Mouse (Mus musculus): ENCODE results near the gene Dusp12.

Dusp12 gene

GRCm38 (mm10) chr1:170898413-170899075, 13.2 kb upstream of the Dusp12 start:
- DNase-seq (ENCODE audit: low spot score in 2 of 2) = no peak

DNA sequence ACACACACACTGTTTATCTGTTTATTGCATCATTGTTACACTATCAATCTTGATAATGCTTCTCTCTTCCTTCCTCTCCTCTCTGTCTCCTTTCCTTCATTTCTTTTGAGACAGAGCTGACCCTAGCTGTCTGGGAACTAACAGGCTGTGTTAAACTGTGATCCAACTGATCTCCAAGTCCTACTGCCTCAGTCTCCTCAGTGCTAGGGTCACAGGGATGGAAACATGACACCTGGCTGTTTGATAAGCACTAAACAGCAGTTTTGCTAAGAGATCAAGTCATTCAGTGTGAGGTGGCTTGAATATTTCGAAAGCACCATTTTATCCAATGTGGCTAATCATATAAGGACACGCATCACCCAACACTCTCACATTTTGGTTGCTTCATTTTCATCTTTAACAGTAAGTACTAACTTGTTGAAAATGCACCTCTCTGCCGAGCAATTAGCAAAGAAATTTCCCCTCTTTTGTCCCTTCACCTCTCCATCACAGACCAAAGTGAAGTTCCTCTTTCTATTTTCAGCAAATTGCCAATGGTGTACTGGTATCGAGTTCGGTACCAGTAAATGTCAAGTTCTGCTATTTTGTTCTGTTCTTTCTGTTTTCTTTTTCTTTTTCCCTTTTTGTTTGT, 11.4 kb upstream of the Dusp12 start:
- DNase-seq (ENCODE audit: low spot score in 2 of 2) = no peak

DNA sequence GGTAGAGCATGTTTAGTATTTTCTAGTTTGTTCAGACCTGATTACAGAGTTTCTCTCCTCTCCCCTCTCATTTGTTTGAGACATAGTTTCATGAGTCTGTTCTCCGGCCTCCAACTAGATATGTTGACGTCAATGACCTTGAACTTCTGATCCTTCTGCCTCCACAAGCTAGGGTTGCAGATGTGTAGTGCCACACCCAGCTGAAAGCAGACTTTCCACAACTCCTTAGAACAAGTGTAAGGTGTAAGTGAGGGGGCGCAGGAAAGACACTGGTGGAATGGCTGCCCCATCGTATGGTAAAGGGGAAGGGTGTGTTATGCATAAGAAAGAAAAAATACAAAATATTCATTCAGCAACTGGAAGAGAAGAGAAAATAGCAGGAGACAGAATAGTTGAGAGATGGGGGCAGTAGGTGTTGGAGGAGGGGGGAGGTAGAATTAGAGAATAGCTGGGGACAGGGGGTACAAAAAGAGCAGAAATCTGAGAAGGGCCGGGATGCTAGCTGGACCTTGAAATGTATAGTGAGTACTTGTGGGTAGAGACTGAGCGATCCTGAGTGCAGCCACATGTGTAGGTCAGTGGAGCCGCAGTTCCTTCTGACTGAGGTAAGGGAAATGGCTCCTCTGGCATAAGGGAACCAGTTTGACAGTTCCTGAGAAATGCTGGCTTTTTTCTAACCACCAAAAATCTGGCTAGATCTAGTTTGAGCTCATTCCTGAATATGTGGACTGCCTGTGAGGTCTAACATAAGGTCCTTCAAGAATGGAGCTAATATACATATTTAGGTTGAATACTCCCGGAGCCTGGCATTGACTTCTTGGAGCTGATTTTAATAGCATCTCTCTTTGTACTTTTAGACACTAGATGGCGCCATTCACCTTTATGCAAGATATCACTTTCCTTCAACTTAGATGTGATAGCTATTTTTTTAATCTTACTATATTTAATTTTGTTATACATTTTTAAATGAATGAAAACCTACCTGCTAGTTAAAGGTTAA, 9.6 kb upstream of the Dusp12 start:
- no peak for DNase-seq (ENCODE audit: low spot score in 2 of 2)

DNA sequence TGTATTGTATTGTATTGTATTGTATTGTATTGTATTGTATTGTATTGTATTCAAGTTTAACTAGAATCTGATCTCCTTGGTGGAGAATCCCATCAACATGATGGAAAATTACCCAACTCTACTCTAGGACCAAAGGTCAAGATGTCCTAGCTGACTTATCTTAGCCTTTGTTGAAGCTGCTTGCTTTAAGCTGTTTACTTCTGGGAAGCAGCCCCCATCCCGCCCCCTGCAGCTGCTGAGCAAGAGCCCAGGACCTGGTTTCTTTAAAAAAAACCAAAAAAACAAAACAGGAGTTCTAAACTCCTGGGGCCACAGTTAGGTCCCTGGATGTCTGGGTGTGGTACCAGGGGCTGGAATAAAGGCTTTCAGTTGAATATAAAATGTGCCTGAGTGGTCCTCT, 6.9 kb upstream of the Dusp12 start:
- DNase-seq (ENCODE audit: low spot score in 2 of 2) = no peak

GRCm38 (mm10) chr1:170891646-170892045, 6.3 kb upstream of the Dusp12 start:
- no peak for DNase-seq (ENCODE audit: low spot score in 2 of 2)

GRCm38 (mm10) chr1:170889310-170889709, 4.0 kb upstream of the Dusp12 start:
- no peak for DNase-seq (ENCODE audit: low spot score in 2 of 2)

- no peak for DNase-seq (ENCODE audit: low spot score in 2 of 2)
Observed at GRCm38 (mm10) chr1:170886044-170886458, 711 bp upstream of the Dusp12 start.

GRCm38 (mm10) chr1:170884390-170884789, 950 bp downstream of the Dusp12 start:
- DNase-seq (ENCODE audit: low spot score in 2 of 2) = no peak

DNA sequence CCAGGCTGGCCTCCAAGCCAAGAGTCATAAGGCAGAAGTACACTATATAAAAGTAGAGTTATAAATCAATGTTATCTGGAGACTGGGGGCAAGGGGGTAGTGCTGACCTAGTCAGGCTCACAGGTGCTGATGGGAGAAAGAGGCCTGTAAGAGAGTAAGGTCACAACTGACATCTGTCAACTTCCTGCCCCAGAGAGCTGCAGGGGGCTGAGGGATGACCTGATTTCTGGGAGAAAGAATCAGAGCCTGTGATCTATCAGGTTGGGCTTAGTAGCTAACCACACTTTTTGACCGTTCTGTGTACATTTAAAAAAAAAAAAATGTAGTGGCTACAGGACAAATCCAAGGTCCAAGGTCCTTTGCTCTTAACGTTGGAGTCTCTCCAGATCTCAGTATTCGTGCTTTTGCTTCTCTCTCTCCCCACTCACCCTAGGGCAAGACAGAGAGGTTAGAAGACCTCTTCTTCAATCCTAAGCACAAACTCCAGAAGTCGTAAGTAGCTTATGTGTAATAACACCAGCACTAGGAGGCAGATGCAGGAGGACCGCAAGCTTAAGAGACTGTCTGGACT, 2.3 kb downstream of the Dusp12 start:
- DNase-seq (ENCODE audit: low spot score in 2 of 2) = no peak

- DNase-seq (ENCODE audit: low spot score in 2 of 2) = no peak
Observed at GRCm38 (mm10) chr1:170876906-170877305, 8.4 kb downstream of the Dusp12 start.

DNA sequence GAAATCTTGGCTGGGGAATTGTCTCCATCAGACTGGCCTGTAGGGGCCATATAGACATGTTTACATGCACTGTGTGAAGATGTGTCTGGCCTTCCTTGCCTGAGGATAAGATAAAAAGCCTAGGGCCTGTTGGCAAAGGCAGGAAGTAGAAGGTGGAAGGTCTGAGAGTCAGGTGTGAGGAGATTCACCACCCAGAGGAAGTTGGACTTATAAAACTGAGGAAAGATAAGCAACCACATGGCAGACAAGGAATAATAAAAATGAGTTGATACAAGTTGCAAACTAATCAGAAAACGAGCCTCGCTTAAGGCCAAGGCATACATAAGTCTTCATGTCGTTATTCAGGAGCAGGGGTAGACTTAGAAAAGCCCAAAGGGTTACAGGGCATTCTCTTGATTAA, 9.7 kb downstream of the Dusp12 start:
- no peak for DNase-seq (ENCODE audit: low spot score in 2 of 2)

DNA sequence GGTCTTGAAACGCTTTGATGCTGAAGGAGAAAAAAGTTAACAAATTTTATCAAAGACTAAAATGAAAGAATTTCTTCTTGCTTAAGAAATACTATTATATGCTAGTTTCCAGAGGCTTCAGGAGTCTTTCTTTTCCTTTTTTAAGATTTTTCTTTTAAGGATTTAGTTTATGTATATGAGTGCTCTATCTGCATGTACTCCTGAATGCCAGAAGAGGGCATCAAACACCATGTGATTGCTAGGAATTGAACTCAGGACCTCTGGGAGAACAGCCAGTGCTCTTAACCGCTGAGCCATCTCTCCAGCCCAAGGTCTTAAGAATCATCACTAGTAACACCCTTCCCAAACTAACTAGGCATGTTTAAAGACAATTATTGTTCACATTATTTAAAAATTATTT, 13.4 kb downstream of the Dusp12 start:
- DNase-seq (ENCODE audit: low spot score in 2 of 2) = no peak

DNA sequence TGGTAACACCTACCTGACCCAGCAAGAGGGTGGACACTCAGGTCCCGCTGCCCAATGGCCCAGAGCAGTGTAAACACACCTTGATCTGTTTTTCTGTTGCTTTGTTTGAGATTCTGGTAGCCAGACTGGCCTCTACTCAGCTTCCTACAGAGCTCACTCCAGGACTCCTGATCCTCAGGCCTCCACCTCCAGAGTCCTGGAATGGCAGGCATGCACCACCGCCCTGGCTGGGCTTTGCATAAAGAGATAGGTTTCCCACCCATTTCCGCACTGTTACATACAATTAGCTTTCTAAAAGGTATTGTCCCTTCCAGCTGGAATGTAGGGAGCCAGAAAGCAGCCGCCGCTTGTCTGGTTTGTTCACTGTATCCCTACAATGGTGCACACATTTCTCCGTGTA, 13.9 kb downstream of the Dusp12 start:
- DNase-seq (ENCODE audit: low spot score in 2 of 2) = no peak

GRCm38 (mm10) chr1:170868905-170869283, 16.4 kb downstream of the Dusp12 start:
- no peak for DNase-seq (ENCODE audit: low spot score in 2 of 2)

GRCm38 (mm10) chr1:170868107-170868904, 17.0 kb downstream of the Dusp12 start:
- peak; percentile 47 to 59 for DNase-seq (ENCODE audit: low spot score in 2 of 2)

GRCm38 (mm10) chr1:170867691-170868105, 17.6 kb downstream of the Dusp12 start, which contains the start of gene Atf6:
TSS of gene Atf6 (minus strand) at chr1:170867771.
- DNase-seq (ENCODE audit: low spot score in 2 of 2) = peak; percentile 93 to 95

- DNase-seq (ENCODE audit: low spot score in 2 of 2) = no peak
Observed at GRCm38 (mm10) chr1:170866992-170867690, 18.2 kb downstream of the Dusp12 start.

DNA sequence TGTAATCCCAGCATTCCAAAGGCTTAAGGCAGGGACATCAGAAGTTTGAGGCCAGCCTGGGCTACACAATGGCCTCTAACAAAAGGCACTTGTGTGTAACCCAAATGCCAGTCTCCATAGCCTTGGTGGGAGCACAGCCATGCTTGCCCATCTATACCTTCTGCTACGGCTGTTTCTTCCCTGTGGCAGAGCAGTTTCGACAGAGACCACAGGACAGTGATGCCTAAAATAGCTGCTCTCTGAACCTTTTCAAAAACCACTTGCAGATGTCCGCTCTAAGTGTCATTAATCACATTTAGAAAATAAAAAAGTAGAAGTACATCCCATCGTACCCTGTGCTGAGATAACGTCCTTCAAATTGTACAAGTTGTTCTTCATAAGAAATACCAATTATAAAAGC, 19.9 kb downstream of the Dusp12 start:
- no peak for DNase-seq (ENCODE audit: low spot score in 2 of 2)

DNA sequence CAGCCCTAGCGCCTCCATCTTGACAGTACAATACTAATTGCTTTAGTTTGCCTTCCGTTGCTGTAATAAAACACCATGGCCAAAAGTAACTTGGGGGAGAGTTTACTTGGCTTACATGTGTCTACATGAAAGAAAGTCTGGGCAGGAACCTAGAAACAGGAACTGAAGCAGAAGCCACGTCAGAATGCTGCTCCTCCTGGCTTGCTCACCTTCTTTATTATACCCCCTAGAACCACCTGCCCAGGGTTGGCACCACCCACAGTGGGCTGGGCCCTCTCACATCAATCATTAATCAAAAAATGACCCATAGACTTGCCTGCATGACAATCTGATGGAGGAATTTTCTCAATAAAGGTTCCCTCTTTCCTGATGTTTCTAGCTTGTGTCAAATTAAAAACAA, 20.6 kb downstream of the Dusp12 start:
- no peak for DNase-seq (ENCODE audit: low spot score in 2 of 2)

GRCm38 (mm10) chr1:170864234-170864633, 21.1 kb downstream of the Dusp12 start:
- no peak for DNase-seq (ENCODE audit: low spot score in 2 of 2)

- no peak for DNase-seq (ENCODE audit: low spot score in 2 of 2)
Observed at GRCm38 (mm10) chr1:170863033-170863432, 22.3 kb downstream of the Dusp12 start.
